Mouse (Mus musculus): Measurements from ENCODE around the gene Ell.

Ell gene

DNA sequence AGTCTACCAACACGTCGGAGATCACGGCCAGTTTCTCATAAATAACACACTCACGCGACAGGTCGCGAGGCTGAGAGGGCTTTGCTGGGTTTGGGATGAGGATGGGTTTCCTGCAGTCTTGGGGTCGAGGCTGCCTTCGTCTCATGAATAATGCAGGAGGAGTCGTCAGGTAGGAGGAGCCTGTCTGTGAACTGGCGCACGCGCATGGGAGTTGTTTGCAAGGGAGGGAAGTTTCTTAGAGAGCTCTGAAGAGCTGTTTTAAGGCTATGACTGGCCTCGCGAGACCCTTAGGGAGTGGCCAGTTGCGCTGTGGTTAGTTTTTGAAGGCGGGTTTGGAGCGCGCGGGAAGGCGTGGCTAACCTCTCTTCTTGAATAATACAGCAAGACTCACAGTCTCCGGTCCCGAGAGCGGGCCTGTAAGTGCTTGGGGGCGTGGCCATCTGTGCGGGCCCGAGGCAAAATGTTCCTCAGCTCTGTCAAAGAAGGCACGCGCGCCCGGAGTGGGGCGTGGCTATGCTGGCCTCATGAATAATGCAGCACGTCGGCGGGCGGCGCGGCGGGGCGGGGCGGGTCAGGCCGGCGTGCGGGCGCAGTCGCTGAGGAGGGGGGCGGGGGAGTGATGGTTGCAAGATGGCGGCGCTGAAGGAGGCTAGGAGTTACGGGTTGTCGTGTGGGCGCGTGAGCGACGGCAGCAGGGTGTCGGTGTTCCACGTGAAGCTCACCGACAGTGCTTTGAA is at the start of gene Ell:
Gene Ell (plus strand): TSS at position 381 of the 737 bp plus-strand sequence.
- DNase-seq (ENCODE audit: low read depth, low spot score), result peak; percentile 100

DNA sequence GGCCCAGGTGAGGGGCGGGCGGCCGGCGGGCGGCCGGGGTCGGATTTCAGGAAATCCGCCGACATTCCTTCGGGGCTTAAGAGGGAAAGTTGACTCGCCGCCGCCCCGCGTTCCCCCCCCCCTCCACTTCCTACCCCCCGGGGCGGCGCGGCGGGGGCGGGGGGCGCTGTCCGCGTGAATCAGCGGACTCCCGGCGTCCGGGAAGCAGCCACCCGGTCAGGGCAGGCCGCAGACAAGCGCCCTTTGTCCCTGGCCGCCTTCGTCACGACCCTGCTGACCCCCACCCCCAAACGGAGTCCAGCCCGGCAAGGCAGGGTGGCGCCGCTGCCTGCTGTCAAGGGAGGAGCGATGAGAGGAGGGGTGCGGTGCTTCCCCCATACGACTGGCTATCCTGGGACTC is 49.7 kb upstream of the Ell start:
- DNase-seq (ENCODE audit: low read depth, low spot score), result no peak

DNA sequence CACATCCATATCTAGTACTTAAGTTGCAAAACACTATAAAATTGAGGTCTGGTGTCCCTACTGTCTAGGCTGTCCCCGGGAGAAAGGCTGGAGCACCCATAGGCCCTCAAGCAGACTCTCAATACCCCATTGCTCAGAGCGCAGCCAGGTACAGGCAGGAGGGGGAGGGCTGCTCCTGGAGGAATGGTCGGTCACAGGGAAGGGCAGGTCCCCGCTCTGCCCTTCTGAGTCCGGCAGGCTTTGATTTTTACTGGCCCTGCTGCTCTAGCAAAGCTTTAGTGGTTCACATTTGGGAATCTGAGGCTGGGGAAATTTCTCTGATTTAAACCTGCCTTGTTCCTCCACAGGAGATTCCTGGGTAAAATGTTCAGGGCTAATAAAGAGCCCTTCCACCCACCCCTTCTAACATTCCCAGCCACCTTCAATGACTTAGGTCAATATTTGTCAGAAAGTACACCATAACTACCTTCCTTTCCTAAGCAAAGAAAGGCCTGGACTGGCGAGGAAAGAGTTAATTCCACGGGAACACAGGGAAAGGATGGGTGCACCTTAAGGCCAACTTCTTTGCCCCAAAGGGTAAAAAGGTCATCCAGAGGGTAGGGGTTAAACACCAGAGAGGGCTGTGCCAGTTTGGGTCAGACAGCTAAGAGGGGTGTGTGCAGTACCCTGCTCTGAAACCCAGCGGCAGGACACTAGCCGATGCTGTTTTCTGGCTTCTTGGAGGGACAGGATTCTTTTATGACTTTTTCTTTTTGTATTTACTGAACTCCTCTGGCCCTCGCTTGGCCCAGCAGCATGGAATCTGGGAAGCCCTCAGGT is 49.0 kb upstream of the Ell start:
- DNase-seq (ENCODE audit: low read depth, low spot score), result no peak

DNA sequence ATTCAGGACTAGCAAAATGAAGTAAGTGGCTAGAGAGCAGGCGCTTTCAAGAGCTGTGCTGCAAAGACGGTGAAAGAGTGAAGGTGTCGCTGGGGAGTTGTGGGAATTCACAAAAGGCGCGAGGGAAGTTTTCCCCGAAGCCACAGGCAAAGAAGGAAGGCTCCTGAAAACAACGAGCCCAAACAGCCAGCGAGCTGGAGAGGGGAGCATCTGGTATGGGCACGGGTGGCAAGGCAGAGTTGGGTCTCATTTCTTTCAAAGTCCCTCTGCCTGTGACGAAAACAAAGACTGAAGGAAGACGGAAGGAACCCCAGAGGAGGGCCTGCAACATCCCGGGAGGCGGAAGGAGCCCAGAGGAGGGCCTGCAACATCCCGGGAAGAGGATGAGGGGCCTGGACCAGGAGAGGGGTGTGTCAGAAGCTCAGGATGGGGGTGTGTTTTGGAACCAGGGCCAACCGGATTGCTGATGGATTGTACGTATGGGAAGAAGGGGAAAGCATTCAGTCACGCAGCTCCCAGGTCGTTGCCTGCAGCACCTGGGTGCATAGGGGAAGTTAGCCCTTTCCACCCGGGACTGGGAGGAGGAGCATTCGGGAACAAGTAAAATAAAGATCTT is 48.3 kb upstream of the Ell start:
- DNase-seq (ENCODE audit: low read depth, low spot score), result no peak

DNA sequence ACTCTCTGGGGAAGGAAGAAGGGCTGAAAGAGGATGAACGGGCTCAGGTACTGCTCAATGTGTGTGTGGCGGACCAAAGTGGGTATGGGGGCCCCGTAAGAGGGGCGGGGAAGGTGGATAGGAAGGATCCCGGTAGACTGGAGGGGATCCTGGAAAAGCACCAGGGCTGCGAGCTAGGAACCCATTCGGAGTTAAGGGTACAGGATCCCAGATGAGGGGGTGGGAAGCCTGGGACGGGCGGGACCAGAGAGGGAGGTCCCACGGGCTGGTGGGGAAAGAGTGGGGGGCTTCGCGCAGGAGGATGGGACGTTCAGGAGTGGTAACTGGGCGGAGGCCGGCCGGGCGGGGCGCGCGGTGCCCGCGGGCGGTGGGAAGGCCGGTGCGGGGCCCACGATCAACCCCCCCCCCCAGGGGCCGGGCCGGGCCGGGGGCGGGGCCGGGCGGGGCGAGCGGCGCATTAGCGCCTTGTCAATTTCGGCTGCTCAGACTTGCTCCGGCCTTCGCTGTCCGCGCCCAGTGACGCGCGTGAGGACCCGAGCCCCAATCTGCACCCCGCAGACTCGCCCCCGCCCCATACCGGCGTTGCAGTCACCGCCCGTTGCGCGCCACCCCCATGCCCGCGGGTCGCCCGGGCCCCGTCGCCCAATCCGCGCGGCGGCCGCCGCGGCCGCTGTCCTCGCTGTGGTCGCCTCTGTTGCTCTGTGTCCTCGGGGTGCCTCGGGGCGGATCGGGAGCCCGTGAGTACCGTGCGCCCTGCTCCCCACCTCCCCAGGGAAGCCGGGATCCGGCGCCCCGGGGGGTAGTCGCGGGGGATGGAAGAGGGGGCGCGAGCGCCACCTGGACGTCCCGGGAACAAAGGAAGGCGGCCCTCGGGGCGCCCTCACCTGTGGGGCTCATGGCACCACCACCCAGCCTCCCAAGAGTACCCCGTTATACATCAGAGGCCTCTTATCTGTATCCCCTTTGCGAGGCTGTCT is 46.3 kb upstream of the Ell start, which contains the start of gene Crlf1:
Gene Crlf1 (plus strand): TSS at position 495 of the 977 bp plus-strand sequence.
- DNase-seq (ENCODE audit: low read depth, low spot score), result no peak

DNA sequence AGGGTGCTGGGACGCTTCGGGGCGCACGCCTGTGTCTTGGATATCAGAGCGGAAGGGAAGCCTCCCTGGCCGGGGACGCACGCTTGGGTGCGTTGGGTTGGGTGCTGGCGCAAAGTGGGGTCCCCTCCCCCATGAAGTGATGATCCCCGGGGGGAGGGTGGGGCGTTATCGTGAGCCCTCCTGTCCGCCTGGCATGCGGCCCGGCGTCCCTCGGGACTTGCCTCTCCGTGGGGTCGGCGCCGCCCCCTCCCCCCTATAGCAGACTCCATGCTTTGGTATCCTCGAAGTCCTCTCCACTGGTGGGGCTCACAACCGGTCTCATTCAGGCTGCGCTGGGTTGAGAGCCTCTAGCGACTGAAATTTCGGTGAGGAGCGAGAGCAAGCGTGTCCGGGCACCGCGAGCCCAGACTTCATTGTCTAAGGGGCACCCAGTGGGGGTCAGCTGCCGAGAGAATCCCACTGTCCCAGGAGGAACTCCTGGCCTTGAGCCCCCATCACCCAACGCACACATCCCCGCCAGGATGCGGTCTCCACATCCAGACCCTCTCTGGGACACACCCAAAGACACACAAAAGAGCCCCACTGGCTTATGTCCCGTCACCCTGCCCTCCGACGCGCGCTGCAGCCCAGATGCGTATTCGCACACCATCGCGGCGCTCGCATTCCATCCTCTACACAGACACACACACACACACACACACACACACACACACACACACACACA is 45.4 kb upstream of the Ell start:
- no peak for DNase-seq (ENCODE audit: low read depth, low spot score)

DNA sequence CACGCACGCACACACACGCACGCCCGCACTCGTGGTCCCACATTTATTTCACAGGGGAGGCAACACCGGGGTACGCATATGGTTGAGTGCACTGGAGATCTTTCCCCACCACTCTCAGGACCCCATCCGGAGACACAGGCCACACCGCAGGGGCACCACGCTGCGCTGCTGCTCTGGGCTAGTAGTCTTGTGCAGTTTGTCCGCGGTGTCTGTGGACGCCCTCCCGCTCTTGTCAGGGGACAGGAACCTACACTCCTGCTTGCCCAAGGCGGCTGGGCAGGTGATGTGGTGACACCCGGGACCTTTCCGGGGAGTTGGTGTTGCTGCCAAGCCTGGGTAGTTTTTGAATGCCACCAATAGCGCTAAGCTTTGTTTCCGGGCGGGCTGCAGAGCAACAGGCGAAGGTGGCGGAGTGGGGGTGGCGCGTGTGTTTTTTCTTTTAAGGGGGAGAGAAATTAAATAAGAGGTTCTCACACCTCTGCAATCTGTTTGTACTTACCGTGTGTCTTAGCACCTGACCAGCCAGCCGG is 44.8 kb upstream of the Ell start:
- DNase-seq (ENCODE audit: low read depth, low spot score), result no peak

DNA sequence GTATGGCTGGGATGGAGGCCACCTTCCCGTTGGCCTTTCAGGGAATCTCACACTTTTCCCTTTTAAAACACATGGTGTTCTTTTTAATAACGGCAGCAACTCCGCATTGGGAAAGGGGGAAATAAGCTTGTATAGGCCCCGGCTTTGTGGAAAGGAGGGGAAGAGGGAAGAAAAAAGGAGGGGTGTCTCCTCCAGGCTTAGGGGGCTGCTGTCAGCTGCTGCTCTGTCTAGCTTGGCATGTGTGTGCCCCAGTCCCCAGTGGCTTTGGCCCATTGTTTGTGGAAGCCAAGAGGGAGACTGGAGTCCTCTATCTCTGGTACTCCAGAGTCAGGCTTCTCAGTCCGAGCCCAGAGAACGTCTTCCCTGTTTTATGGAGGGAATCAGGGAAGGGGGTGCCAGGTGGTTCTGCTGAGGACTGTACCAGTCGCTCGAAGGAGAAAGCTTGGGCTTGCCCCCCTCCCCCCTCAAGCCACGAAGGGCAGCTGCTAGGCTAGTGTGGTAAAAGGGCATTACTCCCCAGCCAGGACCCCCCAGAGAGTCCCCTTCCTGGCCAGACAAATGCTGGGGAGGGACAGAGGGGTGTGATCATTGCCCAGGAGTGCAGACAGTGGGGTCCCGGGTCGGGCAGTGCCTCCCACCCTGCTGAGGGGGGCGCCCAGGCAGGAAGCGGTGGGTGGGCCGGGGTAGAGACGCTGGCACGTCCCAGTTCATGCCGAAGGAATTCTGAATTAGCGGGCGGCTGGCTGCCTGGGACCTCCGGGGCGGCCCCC is 44.1 kb upstream of the Ell start:
- DNase-seq (ENCODE audit: low read depth, low spot score), result no peak

DNA sequence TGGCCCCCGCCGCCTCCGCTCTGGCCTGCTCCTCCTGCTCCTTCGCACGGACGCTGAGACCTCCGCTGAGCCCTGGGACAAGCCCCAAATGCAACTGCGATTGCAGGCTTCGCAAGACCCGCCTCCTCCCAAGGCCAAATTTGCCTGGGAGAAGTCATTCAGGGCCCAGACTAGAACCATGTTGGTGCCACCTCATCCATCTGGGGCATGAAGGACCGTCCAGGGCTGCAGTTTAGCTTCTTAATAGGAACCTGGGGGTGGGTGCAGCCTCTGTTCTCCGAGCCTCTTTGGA is 43.5 kb upstream of the Ell start:
- DNase-seq (ENCODE audit: low read depth, low spot score), result no peak

DNA sequence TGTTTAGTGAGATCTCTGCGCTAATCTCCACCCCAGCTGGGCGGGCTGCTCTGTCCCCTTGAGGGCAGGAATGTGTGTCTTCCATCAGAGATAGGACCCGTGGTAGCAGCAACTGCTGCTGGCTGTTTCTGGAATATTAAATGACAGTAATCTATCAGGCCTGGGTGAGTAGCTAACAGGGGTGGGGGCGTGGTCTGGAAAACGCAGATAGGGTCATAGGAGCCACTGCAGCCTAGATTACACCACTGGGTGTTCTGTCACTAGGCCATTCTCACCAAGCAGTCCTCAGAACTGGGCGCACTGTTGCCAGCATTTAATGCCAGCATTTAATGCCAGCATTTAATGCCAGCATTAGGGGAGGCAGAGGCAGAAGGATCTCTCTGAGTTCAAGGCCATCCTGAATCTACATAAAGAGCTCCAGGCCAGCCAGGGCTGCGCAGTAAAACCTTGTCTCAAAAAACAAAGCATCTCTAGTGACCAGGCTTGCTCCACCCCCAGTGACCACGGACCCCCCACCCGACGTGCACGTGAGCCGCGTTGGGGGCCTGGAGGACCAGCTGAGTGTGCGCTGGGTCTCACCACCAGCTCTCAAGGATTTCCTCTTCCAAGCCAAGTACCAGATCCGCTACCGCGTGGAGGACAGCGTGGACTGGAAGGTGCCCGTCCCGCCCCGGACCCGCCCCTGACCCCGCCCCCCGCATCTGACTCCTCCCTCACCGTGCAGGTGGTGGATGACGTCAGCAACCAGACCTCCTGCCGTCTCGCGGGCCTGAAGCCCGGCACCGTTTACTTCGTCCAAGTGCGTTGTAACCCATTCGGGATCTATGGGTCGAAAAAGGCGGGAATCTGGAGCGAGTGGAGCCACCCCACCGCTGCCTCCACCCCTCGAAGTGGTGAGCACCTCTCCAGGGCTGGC is 38.6 kb upstream of the Ell start:
- no peak for DNase-seq (ENCODE audit: low read depth, low spot score)

DNA sequence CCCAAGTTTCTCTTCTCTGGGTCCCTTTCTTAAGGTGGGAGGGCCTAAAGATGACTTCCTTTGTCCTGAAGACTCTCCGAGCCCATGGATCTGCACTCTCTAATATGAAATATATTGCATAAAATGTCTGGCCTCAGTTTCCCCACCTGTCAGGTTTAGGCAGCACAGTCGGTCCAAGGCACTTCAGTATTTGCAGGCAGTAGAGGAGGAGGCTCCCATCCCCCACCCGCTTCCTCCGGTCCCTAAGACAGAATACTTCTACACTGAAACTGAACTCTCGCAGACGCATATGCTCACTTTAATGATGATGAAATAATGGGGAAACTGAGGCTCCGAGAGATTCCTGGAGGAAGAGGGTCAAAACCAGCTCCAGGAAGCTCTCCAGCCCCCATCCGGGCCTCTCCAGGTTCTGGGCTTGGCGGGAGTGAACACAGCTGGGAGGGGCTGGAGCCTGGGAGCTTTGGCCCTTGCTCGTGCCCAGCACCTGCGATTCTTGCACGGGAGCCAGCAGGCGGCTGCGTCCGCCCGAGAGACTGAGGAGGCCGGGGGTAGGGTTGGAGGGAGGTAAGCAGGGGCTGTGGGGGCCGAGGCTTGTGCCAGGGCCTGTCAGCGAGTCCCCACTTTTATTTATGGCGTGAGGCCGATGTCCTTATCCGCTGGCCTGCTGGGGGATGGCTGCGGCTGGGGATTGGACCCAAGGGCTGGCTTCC is 37.3 kb upstream of the Ell start:
- no peak for DNase-seq (ENCODE audit: low read depth, low spot score)

DNA sequence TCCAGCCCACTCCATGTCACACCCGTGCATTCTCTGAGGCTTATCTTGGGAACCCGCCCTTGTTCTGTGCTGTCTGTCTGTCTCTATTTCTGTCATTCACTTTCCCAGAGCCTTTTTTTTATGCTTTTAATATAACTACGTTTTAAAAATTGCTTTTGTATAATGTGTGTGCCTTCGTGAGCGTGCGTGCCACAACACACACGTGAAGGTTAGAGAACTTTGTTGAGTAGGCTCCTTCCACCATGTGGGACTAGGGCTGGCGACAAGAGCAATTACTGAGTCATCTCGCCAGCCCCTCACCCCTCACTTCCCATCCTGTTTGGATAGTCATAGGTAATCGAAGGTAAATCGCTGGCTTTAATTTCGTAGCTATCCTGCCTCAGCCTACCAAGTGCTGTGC is 36.7 kb upstream of the Ell start:
- no peak for DNase-seq (ENCODE audit: low read depth, low spot score)

DNA sequence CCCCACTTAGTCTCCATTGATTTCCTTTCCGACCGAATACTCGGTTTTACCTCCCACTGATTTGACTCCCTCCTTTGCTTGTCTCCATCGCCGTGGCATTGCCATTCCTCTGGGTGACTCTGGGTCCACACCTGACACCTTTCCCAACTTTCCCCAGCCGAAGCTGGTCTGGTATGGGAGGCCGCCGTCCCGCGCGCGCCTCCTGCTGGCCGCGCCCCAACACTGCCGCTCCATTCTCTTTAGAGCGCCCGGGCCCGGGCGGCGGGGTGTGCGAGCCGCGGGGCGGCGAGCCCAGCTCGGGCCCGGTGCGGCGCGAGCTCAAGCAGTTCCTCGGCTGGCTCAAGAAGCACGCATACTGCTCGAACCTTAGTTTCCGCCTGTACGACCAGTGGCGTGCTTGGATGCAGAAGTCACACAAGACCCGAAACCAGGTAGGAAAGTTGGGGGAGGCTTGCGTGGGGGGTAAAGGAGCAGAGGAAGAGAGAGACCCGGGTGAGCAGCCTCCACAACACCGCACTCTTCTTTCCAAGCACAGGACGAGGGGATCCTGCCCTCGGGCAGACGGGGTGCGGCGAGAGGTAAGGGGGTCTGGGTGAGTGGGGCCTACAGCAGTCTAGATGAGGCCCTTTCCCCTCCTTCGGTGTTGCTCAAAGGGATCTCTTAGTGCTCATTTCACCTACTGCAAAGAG is 36.1 kb upstream of the Ell start:
- peak; percentile 70 for DNase-seq (ENCODE audit: low read depth, low spot score)

DNA sequence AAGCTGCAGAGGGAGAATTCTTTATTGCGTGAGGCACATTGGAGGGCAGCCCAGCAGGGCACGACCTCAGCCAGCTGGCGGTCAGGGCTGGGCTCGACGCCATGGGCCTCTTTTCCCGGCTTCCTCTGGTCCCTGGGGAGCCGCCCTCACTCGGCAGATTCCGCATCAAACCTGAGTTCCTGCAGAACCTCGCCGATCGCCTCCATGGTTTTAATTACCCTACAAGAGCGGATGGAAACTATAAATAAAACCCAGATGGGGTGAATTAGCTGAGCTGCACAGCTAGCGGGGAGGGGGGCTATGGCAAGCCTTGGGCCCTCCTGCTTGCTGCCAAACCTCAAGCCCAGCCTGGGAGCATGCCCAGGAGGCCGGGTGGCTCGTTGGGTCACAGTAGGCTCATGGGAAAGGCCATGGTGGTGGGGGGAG is 35.0 kb upstream of the Ell start:
- peak; percentile 99 for DNase-seq (ENCODE audit: low read depth, low spot score)

DNA sequence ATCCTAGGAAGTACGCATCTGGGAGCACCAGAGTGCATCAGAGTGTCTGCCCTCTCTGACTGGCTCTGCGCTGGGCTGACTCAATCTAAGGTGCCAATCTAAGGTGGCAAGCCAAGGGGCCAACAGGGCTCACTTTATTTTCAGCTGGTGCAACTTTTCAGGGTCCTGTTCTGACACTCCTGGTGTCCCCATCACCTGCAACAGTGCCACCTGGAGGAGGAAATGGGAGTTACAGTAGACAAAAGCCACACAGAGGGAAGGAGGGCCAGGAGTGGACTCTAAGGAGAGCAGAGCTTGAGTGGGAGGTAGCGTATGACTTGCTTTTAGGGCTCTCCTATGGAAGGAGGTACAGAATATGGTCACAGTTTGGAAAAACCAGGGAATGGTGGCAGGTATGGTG is 34.4 kb upstream of the Ell start:
- DNase-seq (ENCODE audit: low read depth, low spot score), result peak; percentile 96

DNA sequence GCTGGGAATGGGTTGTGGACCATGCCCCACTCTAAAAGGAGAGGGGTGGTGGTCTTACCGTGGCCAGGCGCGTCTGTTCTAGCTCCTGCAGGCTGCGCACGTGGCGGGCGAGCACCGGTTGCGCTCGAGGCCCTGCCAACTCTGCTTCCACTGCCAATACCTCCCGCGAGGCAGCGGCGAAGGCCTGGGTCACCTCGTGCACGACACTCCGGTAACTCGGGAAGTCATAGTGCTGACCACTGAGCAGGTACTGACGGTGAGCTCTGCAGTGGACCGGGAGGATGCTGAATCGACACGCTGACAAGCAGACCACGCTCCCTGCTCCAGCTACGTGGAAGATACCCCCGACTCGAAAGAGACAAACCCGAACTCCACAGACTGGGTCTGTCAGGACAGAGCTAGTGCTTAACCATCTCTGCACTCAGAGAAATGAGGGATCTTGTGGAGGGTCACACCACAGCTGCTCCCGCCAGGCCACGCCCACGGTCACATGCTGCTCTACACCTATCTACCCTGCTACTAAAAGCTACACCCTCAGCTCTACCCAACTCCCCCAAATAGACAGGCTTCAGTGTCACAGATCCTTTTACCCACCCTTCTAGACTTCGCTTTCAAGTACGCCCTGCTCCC is 33.4 kb upstream of the Ell start:
- no peak for DNase-seq (ENCODE audit: low read depth, low spot score)
